Mouse (Mus musculus) MEL (cell line): ENCODE results near the gene Rabl2. TPM values are rescaled to one million over a fixed set of nuclear protein-coding genes. Genes with fewer than 3 reads are reported as not detected.

Experiments
- DNase-seq: peaks from one replicate; pipeline ENCODE4 v3.0.0; 2011; ENCODE audit warnings: low read depth, low spot score
- H3K27ac ChIP-seq: 2 replicates; pipeline ENCODE4 v1.5.1; 2012; ENCODE audit warnings: low read depth, mild to moderate bottlenecking, control low read depth, low read length, moderate library complexity; ENCODE audit not compliant: control insufficient read depth
- H3K27me3 ChIP-seq, 2 experiments: fragments of 150-350 bp in 1 of 2; sonication (generic) in 1 of 2; 2 replicates each; pipeline ENCODE4 v1.6.1; 2012; ENCODE audit warnings: low read length in 2 of 2, mild to moderate bottlenecking in 2 of 2, improper control_type of control experiment in 1 of 2, moderate library complexity in 1 of 2; ENCODE audit not compliant: insufficient read depth in 2 of 2, control insufficient read depth in 1 of 2
- H3K36me3 ChIP-seq, 2 experiments: 2 replicates each; pipeline ENCODE4 v1.6.1; 2012 to 2014; ENCODE audit warnings: low read length in 2 of 2, improper control_type of control experiment in 1 of 2, inconsistent platforms in 1 of 2, mild to moderate bottlenecking in 1 of 2; ENCODE audit not compliant: insufficient read depth in 2 of 2, control insufficient read depth in 1 of 2
- H3K4me1 ChIP-seq, 2 experiments: fragments of 150-350 bp in 1 of 2; sonication (generic) in 1 of 2; 2 replicates each; pipeline ENCODE4 v1.6.1; 2012; ENCODE audit warnings: low read length in 2 of 2, improper control_type of control experiment in 1 of 2, mild to moderate bottlenecking in 1 of 2; ENCODE audit not compliant: insufficient read depth in 2 of 2, control insufficient read depth in 1 of 2
- H3K4me3 ChIP-seq, 2 experiments: fragments of 150-350 bp in 1 of 2; sonication (generic) in 1 of 2; 2 replicates each; pipeline ENCODE4 v1.5.1; 2012; ENCODE audit warnings: low read depth in 2 of 2, low read length in 2 of 2, mild to moderate bottlenecking in 2 of 2, moderate library complexity in 2 of 2, control low read depth in 1 of 2, improper control_type of control experiment in 1 of 2; ENCODE audit not compliant: control insufficient read depth in 1 of 2, insufficient read depth in 1 of 2
- H3K79me2 ChIP-seq: 2 replicates; pipeline ENCODE4 v1.6.1; 2012; ENCODE audit warnings: mild to moderate bottlenecking, low read length, moderate library complexity; ENCODE audit not compliant: control insufficient read depth, poor library complexity, insufficient read depth
- H3K9ac ChIP-seq: 2 replicates; pipeline ENCODE4 v1.6.1; 2012; ENCODE audit warnings: low read depth, mild to moderate bottlenecking, control low read depth, low read length, moderate library complexity; ENCODE audit not compliant: control insufficient read depth, poor library complexity, severe bottlenecking
- H3K9me3 ChIP-seq: fragments of 150-350 bp; sonication (generic); replicated peaks from 2 replicates; pipeline ENCODE4 v1.6.1; 2012; ENCODE audit warnings: mild to moderate bottlenecking, low read length, improper control_type of control experiment, moderate library complexity; ENCODE audit not compliant: insufficient read depth
- CHD1 ChIP-seq: IDR thresholded peaks from 2 replicates; pipeline ENCODE4 v1.6.1; 2012; ENCODE audit warnings: low read depth, mild to moderate bottlenecking, inconsistent platforms, low read length, improper control_type of control experiment
- CHD2 ChIP-seq: IDR thresholded peaks from 2 replicates; pipeline ENCODE4 v1.6.1; 2011; ENCODE audit warnings: low read length, improper control_type of control experiment
- CTCF ChIP-seq, 3 experiments: IDR thresholded peaks in 2 of 3; conservative IDR thresholded peaks in 1 of 3; 2 replicates each; pipeline ENCODE4 v1.5.1; 2011 to 2012; ENCODE audit warnings: low read length in 3 of 3, low read depth in 2 of 3, mild to moderate bottlenecking in 2 of 3, improper control_type of control experiment in 1 of 3, inconsistent platforms in 1 of 3, mixed read lengths in 1 of 3, moderate library complexity in 1 of 3; ENCODE audit not compliant: control insufficient read depth in 1 of 3, insufficient read depth in 1 of 3, poor library complexity in 1 of 3, severe bottlenecking in 1 of 3
- E2F4 ChIP-seq: IDR thresholded peaks from 2 replicates; pipeline ENCODE4 v1.6.1; 2011; ENCODE audit warnings: low read depth, low read length, improper control_type of control experiment, borderline replicate concordance
- ELF1 ChIP-seq: IDR thresholded peaks from 2 replicates; pipeline ENCODE4 v1.6.1; 2014; ENCODE audit warnings: low read depth, mild to moderate bottlenecking, inconsistent platforms, low read length, improper control_type of control experiment, moderate library complexity
- EP300 ChIP-seq, 2 experiments: IDR thresholded peaks; 2 replicates each; pipeline ENCODE4 v1.6.1; 2011; ENCODE audit warnings: improper control_type of control experiment in 2 of 2, low read length in 2 of 2, low read depth in 1 of 2, mild to moderate bottlenecking in 1 of 2
- GABPA ChIP-seq: IDR thresholded peaks from 2 replicates; pipeline ENCODE4 v1.6.1; 2012; ENCODE audit warnings: low read depth, mild to moderate bottlenecking, inconsistent platforms, low read length, improper control_type of control experiment, moderate library complexity
- GATA1 ChIP-seq: IDR thresholded peaks from 2 replicates; pipeline ENCODE4 v1.6.1; 2011; ENCODE audit warnings: low read depth, low read length, improper control_type of control experiment
- HCFC1 ChIP-seq: IDR thresholded peaks from 2 replicates; pipeline ENCODE4 v1.6.1; 2012; ENCODE audit warnings: low read depth, mild to moderate bottlenecking, inconsistent platforms, low read length, improper control_type of control experiment, moderate library complexity
- KAT2A ChIP-seq: conservative IDR thresholded peaks from 2 replicates; pipeline ENCODE4 v1.6.1; 2012; ENCODE audit warnings: low read depth, low read length, improper control_type of control experiment, inconsistent platforms
- MAFK ChIP-seq: IDR thresholded peaks from 2 replicates; pipeline ENCODE4 v1.6.1; 2011; ENCODE audit warnings: low read depth, mild to moderate bottlenecking, low read length, improper control_type of control experiment, borderline replicate concordance
- MEF2A ChIP-seq: IDR thresholded peaks from 2 replicates; pipeline ENCODE4 v1.6.1; 2014; ENCODE audit warnings: low read depth, mild to moderate bottlenecking, inconsistent platforms, low read length, improper control_type of control experiment; ENCODE audit not compliant: poor library complexity, insufficient replicate concordance, severe bottlenecking; ENCODE audit errors: extremely low read depth
- MXI1 ChIP-seq: IDR thresholded peaks from 2 replicates; pipeline ENCODE4 v1.6.1; 2011; ENCODE audit warnings: mild to moderate bottlenecking, low read depth, low read length, improper control_type of control experiment
- MYB ChIP-seq: IDR thresholded peaks from 2 replicates; pipeline ENCODE4 v1.6.1; 2011; ENCODE audit warnings: mild to moderate bottlenecking, low read depth, low read length, improper control_type of control experiment
- POLR2A ChIP-seq, 2 experiments: IDR thresholded peaks; 2 replicates each; pipeline ENCODE4 v1.6.1; 2011 to 2012; ENCODE audit warnings: low read length in 2 of 2, mild to moderate bottlenecking in 2 of 2, control low read depth in 1 of 2, improper control_type of control experiment in 1 of 2, low read depth in 1 of 2, moderate library complexity in 1 of 2; ENCODE audit not compliant: control insufficient read depth in 1 of 2, insufficient read depth in 1 of 2, poor library complexity in 1 of 2
- POLR2AphosphoS5 ChIP-seq: IDR thresholded peaks from 2 replicates; pipeline ENCODE4 v1.6.1; 2012; ENCODE audit warnings: low read depth, borderline replicate concordance, mild to moderate bottlenecking, inconsistent platforms, low read length, moderate library complexity, mixed read lengths
- RCOR1 ChIP-seq: IDR thresholded peaks from 2 replicates; pipeline ENCODE4 v1.6.1; 2012; ENCODE audit warnings: low read depth, mild to moderate bottlenecking, inconsistent platforms, low read length, improper control_type of control experiment
- SIN3A ChIP-seq: IDR thresholded peaks from 2 replicates; pipeline ENCODE4 v1.6.1; 2012; ENCODE audit warnings: low read length, improper control_type of control experiment, inconsistent platforms
- SMC3 ChIP-seq: IDR thresholded peaks from 2 replicates; pipeline ENCODE4 v1.6.1; 2011; ENCODE audit warnings: low read depth, low read length, improper control_type of control experiment
- TAL1 ChIP-seq: IDR thresholded peaks from 2 replicates; pipeline ENCODE4 v1.6.1; 2012; ENCODE audit warnings: mild to moderate bottlenecking, inconsistent platforms, low read length, moderate library complexity, mixed read lengths
- TBP ChIP-seq: IDR thresholded peaks from 2 replicates; pipeline ENCODE4 v1.8.0; 2011; ENCODE audit warnings: low read depth, low read length, improper control_type of control experiment
- UBTF ChIP-seq: IDR thresholded peaks from 2 replicates; pipeline ENCODE4 v1.6.1; 2012; ENCODE audit warnings: low read depth, mild to moderate bottlenecking, inconsistent platforms, low read length, improper control_type of control experiment, moderate library complexity, borderline replicate concordance; ENCODE audit not compliant: insufficient read depth
- USF1 ChIP-seq: IDR thresholded peaks from 2 replicates; pipeline ENCODE4 v1.6.1; 2014; ENCODE audit warnings: low read depth, mild to moderate bottlenecking, inconsistent platforms, low read length, improper control_type of control experiment, moderate library complexity
- USF2 ChIP-seq, 2 experiments: IDR thresholded peaks; 2 replicates each; pipeline ENCODE4 v1.6.1; 2011 to 2012; ENCODE audit warnings: improper control_type of control experiment in 2 of 2, low read length in 2 of 2, borderline replicate concordance in 1 of 2, inconsistent platforms in 1 of 2, low read depth in 1 of 2, mild to moderate bottlenecking in 1 of 2; ENCODE audit not compliant: insufficient read depth in 1 of 2
- ZC3H11A ChIP-seq: IDR thresholded peaks from 2 replicates; pipeline ENCODE4 v1.6.1; 2012; ENCODE audit warnings: low read depth, mild to moderate bottlenecking, inconsistent platforms, low read length, improper control_type of control experiment
- ZMIZ1 ChIP-seq: IDR thresholded peaks from 2 replicates; pipeline ENCODE4 v1.6.1; 2012; ENCODE audit warnings: low read depth, mild to moderate bottlenecking, inconsistent platforms, low read length, improper control_type of control experiment, moderate library complexity
- ZNF384 ChIP-seq: IDR thresholded peaks from 2 replicates; pipeline ENCODE4 v1.6.1; 2012; ENCODE audit warnings: low read depth, mild to moderate bottlenecking, inconsistent platforms, low read length, improper control_type of control experiment
- polyA plus RNA-seq, 2 experiments: library from polyadenylated mRNA; stranded (reverse) in 1 of 2; unstranded in 1 of 2; fragments of >175 nt in 1 of 2; fragments of >200 nt in 1 of 2; gene quantifications; 2 replicates each; pipeline versions ENCODE4 v1.2.1 to v1.2.4; 2012; ENCODE audit warnings: low replicate concordance in 2 of 2, low read depth in 1 of 2; ENCODE audit not compliant: insufficient read length in 2 of 2, insufficient read depth in 1 of 2, missing spikeins in 1 of 2
- total RNA-seq: library from RNA; depleted of rRNA; stranded (reverse); fragments of 300-350 nt; gene quantifications from 2 replicates; pipeline ENCODE4 v1.2.3, GENCODE M21; 2012

Rabl2 gene
- total and polyA plus RNA-seq, 3 experiments, result 3.0 to 10.6 TPM; not detected in 1

DNA sequence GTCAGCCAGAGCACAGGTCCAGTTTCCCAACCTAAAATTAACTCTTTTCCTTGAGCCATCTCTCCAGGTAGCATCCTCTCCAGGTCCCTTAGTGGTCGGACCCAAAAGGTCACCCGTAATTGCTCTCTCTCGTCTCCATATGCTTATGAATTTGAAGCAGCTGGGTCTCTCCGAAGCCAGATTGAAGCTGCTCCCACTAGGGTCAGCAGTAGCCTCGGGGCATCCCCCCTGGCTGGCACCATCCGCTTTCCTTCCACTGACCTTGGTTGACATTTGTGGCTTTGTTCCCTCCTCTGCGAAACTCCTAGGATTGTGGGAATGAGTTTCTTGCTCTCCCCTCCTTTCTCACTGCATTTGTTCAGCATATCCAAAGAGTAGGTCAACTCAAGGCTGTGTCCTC, 47.6 kb downstream of the Rabl2 start:
- Histone ChIP-seq H3K4me3 (no peak overlapping the region), H3K4me1 (no peaks in the 10 kb centered on the region), H3K36me3 (no peaks in the 10 kb centered on the region; a peak in 2 of 4 replicates), H3K9ac (no peak overlapping the region), H3K27ac (no peak overlapping the region), H3K9me3 (no peaks in the 10 kb centered on the region), H3K27me3 (no peaks in the 10 kb centered on the region), H3K79me2 (no peaks in the 10 kb centered on the region)
- DNase-seq, result no peak
- TF ChIP-seq CHD2 (no peak), USF1 (no peak), ZC3H11A (no peak), KAT2A (no peak), SMC3 (no peak), TBP (no peak), HCFC1 (no peak), ELF1 (no peak), MAFK (no peak), POLR2AphosphoS5 (no peak)

DNA sequence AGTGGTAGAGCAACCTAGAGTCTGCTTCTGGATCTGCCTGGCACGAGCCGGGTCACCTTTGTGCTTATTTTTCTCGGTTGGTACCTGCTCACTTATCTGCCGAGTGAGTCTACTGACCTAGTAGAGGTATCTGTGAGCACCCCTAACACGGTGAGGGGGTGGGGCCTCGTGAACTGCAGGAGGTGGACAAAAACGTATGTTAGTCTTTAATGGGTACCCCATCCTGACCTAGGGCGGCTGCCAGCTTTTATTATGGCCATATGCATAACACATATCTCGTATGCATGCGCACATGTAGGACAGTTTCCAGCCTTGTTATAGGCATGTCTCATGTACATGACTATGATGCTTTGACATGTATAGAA, 57.9 kb downstream of the Rabl2 start:
- no peaks in the 10 kb centered on the region for H3K9me3 ChIP-seq
- H3K36me3 ChIP-seq, result no peaks in the 10 kb centered on the region; a peak in 1 of 4 replicates
- no peak for DNase-seq
- H3K4me1 ChIP-seq, result no peaks in the 10 kb centered on the region
- no peak overlapping the region for H3K27ac ChIP-seq
- H3K27me3 ChIP-seq, result no peaks in the 10 kb centered on the region
- H3K4me3 ChIP-seq, result no peak overlapping the region
- TF ChIP-seq MXI1 (no peak), CHD1 (no peak), CTCF (IDR thresholded peaks at IDR 0.05 in 2 of 3, conservative IDR thresholded peaks at IDR 0.05 in 1 of 3; ENCODE audit: control insufficient read depth in 1 of 3, insufficient read depth in 1 of 3, low read depth in 2 of 3, low read length in 3 of 3, poor library complexity in 1 of 3, severe bottlenecking in 1 of 3) (no peak), TAL1 (no peak), EP300 (IDR thresholded peaks at IDR 0.05; ENCODE audit: low read depth in 1 of 2, low read length in 2 of 2) (no peak), E2F4 (no peak), ZNF384 (no peak), KAT2A (no peak), RCOR1 (no peak), GATA1 (no peak), USF2 (IDR thresholded peaks at IDR 0.05; ENCODE audit: borderline replicate concordance in 1 of 2, insufficient read depth in 1 of 2, low read depth in 1 of 2, low read length in 2 of 2) (no peak), POLR2A (IDR thresholded peaks at IDR 0.05; ENCODE audit: control insufficient read depth in 1 of 2, insufficient read depth in 1 of 2, low read depth in 1 of 2, low read length in 2 of 2, poor library complexity in 1 of 2) (no peak), GABPA (no peak), ELF1 (no peak), MYB (no peak), SIN3A (no peak), UBTF (no peak), ZMIZ1 (no peak), MEF2A (no peak)
- no peak overlapping the region for H3K9ac ChIP-seq
- H3K79me2 ChIP-seq, result no peaks in the 10 kb centered on the region
